Mouse (Mus musculus) spleen, embryonic (tissue): ENCODE results near the gene Tsc22d3.
"Not testable (repeated sequence)": the region's sequence is repeated elsewhere in the genome, so short reads cannot be mapped to it uniquely, and the experiment has no call there.

Experiments
- CTCF ChIA-PET: fragments of 350-600 bp; sonication (Branson Sonifier 250); formaldehyde crosslinking; loops from one replicate; lab custom pipeline; 2022; lab: Charles Lee

The Tsc22d3 gene

GRCm38 (mm10) chrX:140567711-140568407 is 32.6 kb downstream of the Tsc22d3 start:
- CTCF ChIA-PET: no interaction called here

GRCm38 (mm10) chrX:140565759-140566158 is 34.7 kb downstream of the Tsc22d3 start:
- CTCF ChIA-PET: no interaction called here

- CTCF ChIA-PET: no interaction called here
Observed at GRCm38 (mm10) chrX:140565212-140565611, 35.2 kb downstream of the Tsc22d3 start.

- CTCF ChIA-PET: no interaction called here
Observed at GRCm38 (mm10) chrX:140564777-140565176, 35.7 kb downstream of the Tsc22d3 start.

- CTCF ChIA-PET: no interaction called here
Observed at GRCm38 (mm10) chrX:140558176-140558844, 42.1 kb downstream of the Tsc22d3 start.

GRCm38 (mm10) chrX:140555965-140556364 is 44.5 kb downstream of the Tsc22d3 start:
- CTCF ChIA-PET: no interaction called here

GRCm38 (mm10) chrX:140555423-140555822 is 45.0 kb downstream of the Tsc22d3 start:
- CTCF ChIA-PET: no interaction called here

- CTCF ChIA-PET: no interaction called here
Observed at GRCm38 (mm10) chrX:140547660-140548419, 52.6 kb downstream of the Tsc22d3 start.

- CTCF ChIA-PET: no interaction called here
Observed at GRCm38 (mm10) chrX:140544737-140545136, 55.7 kb downstream of the Tsc22d3 start.

- CTCF ChIA-PET: interaction anchor here (0.5 to 1.3 kb wide), 2 partner anchors 37 to 55 kb away, joined by 3 to 5 read pairs; no protein-coding TSS in a partner anchor
Observed at GRCm38 (mm10) chrX:140542938-140543673, 57.4 kb downstream of the Tsc22d3 start.

- CTCF ChIA-PET: no interaction called here
Observed at GRCm38 (mm10) chrX:140542474-140542845, 58.0 kb downstream of the Tsc22d3 start.

GRCm38 (mm10) chrX:140541711-140542473 is 58.6 kb downstream of the Tsc22d3 start:
- CTCF ChIA-PET: no interaction called here

- CTCF ChIA-PET: no interaction called here
Observed at GRCm38 (mm10) chrX:140540500-140541114, 59.9 kb downstream of the Tsc22d3 start.

GRCm38 (mm10) chrX:140539831-140540230 is 60.6 kb downstream of the Tsc22d3 start:
- CTCF ChIA-PET: not testable (repeated sequence)

GRCm38 (mm10) chrX:140539111-140539680 is 61.3 kb downstream of the Tsc22d3 start:
- CTCF ChIA-PET: no interaction called here

GRCm38 (mm10) chrX:140538649-140539048 is 61.8 kb downstream of the Tsc22d3 start:
- CTCF ChIA-PET: no interaction called here

- CTCF ChIA-PET: no interaction called here
Observed at GRCm38 (mm10) chrX:140537662-140538061, 62.8 kb downstream of the Tsc22d3 start.

- CTCF ChIA-PET: no interaction called here
Observed at GRCm38 (mm10) chrX:140535487-140535886, 65.0 kb downstream of the Tsc22d3 start.

GRCm38 (mm10) chrX:140534306-140534705 is 66.2 kb downstream of the Tsc22d3 start:
- CTCF ChIA-PET: interaction anchor here (0.5 to 0.6 kb wide), 2 partner anchors 24 to 64 kb away, joined by 6 to 10 read pairs; no protein-coding TSS in a partner anchor

GRCm38 (mm10) chrX:140532325-140532724 is 68.1 kb downstream of the Tsc22d3 start:
- CTCF ChIA-PET: no interaction called here
